ENCODE assay signal across 8 mouse cellular contexts in the genomic region with DNA sequence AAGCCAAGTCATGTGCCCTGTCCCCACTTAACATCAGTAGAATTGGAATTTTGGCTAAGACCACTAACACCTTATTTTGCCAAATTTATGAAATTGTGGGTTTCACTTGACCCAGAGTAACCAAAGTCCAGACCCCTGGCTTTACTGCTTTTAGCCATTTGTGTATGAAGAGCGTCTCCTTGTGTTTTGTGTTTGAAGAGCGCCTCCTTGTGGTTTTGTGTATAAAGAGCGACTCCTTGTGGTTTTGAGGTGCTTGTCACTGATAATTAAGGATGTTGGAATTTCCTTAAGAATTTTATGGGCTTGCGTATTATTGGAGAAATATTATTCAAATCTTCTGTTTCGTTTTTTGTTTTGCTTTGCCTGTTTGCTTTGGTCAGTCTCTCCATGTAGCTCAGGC. TPM values are rescaled to one million over a fixed set of nuclear protein-coding genes. Genes with fewer than 3 reads are reported as not detected.
A peak's percentile ranks its signal among the peaks of the same experiment; 100 is the strongest.
DNase-seq lines count a peak whose midpoint lies in the region; ATAC-seq and TF ChIP-seq lines count a peak whose summit lies in the region.

No protein-coding gene starts in this region.

- no peak overlapping the region for H3K4me3 ChIP-seq in intestine, postnatal 0 days (ENCODE audit: low read depth, low read length)
- no peak overlapping the region for H3K4me3 ChIP-seq in intestine, embryonic 16.5 days (ENCODE audit: low read length)
- H3K4me3 ChIP-seq in forebrain, embryonic 15.5 days = no peak overlapping the region

- TF ChIP-seq CTCF in intestine, postnatal 0 days (IDR thresholded peaks at IDR 0.05; ENCODE audit: low read depth) = peak; percentile 83

- H3K4me1 ChIP-seq in intestine, postnatal 0 days (replicated peaks; ENCODE audit: control insufficient read depth, insufficient read depth, low read length) = no peaks in the 10 kb centered on the region
- no peaks in the 10 kb centered on the region for H3K4me1 ChIP-seq in intestine, embryonic 16.5 days (ENCODE audit: control insufficient read depth, insufficient read depth, low read length)
- no peaks in the 10 kb centered on the region for H3K4me1 ChIP-seq in forebrain, embryonic 15.5 days

- no peaks in the 10 kb centered on the region for H3K27me3 ChIP-seq in intestine, postnatal 0 days (replicated peaks; ENCODE audit: control insufficient read depth, insufficient read depth, low read length)
- H3K27me3 ChIP-seq in intestine, embryonic 16.5 days (replicated peaks; ENCODE audit: control insufficient read depth, insufficient read depth, low read length) = no peaks in the 10 kb centered on the region
- H3K27me3 ChIP-seq in forebrain, embryonic 15.5 days = no peaks in the 10 kb centered on the region

- no peaks in the 10 kb centered on the region for H3K9me3 ChIP-seq in intestine, postnatal 0 days (ENCODE audit: control insufficient read depth)
- no peaks in the 10 kb centered on the region for H3K9me3 ChIP-seq in intestine, embryonic 16.5 days (ENCODE audit: control insufficient read depth, low read length)
- no peaks in the 10 kb centered on the region for H3K9me3 ChIP-seq in forebrain, embryonic 15.5 days

- H3K27ac ChIP-seq in intestine, postnatal 0 days (ENCODE audit: low read depth, low read length) = no peak overlapping the region
- H3K27ac ChIP-seq in intestine, embryonic 16.5 days (ENCODE audit: low read length) = no peak overlapping the region
- H3K27ac ChIP-seq in forebrain, embryonic 15.5 days (replicated peaks) = no peak overlapping the region

- WGBS in intestine, postnatal 0 days = 53% methylated on average over 5 of the region's 5 CpGs
- WGBS in intestine, embryonic 16.5 days = 47% methylated on average over 5 of the region's 5 CpGs
- whole genome bisulfite sequencing in forebrain, embryonic 15.5 days = 52% methylated on average over 5 of the region's 5 CpGs

- no peak for ATAC-seq in intestine, postnatal 0 days
- no peak for ATAC-seq in intestine, embryonic 16.5 days
- no peak for ATAC-seq in forebrain, embryonic 15.5 days (replicated peaks)

- DNase-seq in CD4-positive helper T cell, adult 2 months (ENCODE audit: low read depth, low spot score) = peak; percentile 56
- DNase-seq in T-cell, adult 2 months (ENCODE audit: low spot score) = peak; percentile 19
- DNase-seq in kidney, postnatal 36 days = peak; percentile 37 to 40
- DNase-seq in thymus, postnatal 4 days = peak; percentile 30
- no peak for DNase-seq in gastrocnemius, postnatal 4 days (ENCODE audit: low spot score in 2 of 2)

- H3K36me3 ChIP-seq in intestine, postnatal 0 days (ENCODE audit: control insufficient read depth, insufficient read depth) = peaks cover 57% of the 10 kb centered on the region
- H3K36me3 ChIP-seq in intestine, embryonic 16.5 days (ENCODE audit: control insufficient read depth, insufficient read depth, low read length) = peaks cover 9% of the 10 kb centered on the region
- peaks cover 31% of the 10 kb centered on the region for H3K36me3 ChIP-seq in forebrain, embryonic 15.5 days

- no peak overlapping the region for H3K4me2 ChIP-seq in intestine, postnatal 0 days (replicated peaks; ENCODE audit: low read depth)
- no peak overlapping the region for H3K4me2 ChIP-seq in intestine, embryonic 16.5 days (ENCODE audit: low read depth, low read length)
- H3K4me2 ChIP-seq in forebrain, embryonic 15.5 days (replicated peaks) = no peak overlapping the region

- H3K9ac ChIP-seq in intestine, postnatal 0 days (ENCODE audit: low read depth, low read length) = no peak overlapping the region
- no peak overlapping the region for H3K9ac ChIP-seq in intestine, embryonic 16.5 days (ENCODE audit: low read depth, low read length)
- H3K9ac ChIP-seq in forebrain, embryonic 15.5 days (replicated peaks) = no peak overlapping the region

RNA-seq across cellular contexts. Expression of a gene that starts 11.0 kb away (rescaled TPM):
- polyA plus RNA-seq in intestine, postnatal 0 days (2015; fragmentation: Nextera tagmentation; extraction: Ambion mirVana) = 42.9 and 44.0 TPM in 2 replicates
- 89.2 and 90.9 TPM in 2 replicates for polyA plus RNA-seq in intestine, embryonic 16.5 days (2015; fragmentation: Nextera tagmentation; extraction: Ambion mirVana)
- polyA plus RNA-seq in forebrain, embryonic 15.5 days (2015; fragmentation: Nextera tagmentation; extraction: Ambion mirVana) = 99.5 and 102 TPM in 2 replicates
- 10 to 100 TPM; 50.1 to 53.1 TPM for total RNA-seq in gastrocnemius, postnatal 4 days (2021)

Comparison
In these comparisons a context has a peak if more than half of its experiments do, and no peak if none do; other contexts are left out.
1. DNase-seq: peak in CD4-positive helper T cell, adult 2 months (single experiment), T-cell, adult 2 months (single experiment), kidney, postnatal 36 days (2 of 2) and thymus, postnatal 4 days (single experiment); none in gastrocnemius, postnatal 4 days (0 of 2).